Mouse (Mus musculus) adipocyte (in vitro differentiated cells): Measurements from ENCODE around the gene Kynu.

Source experiments
- DNase-seq: peaks from one replicate; pipeline ENCODE4 v3.0.0-alpha.2; 2016; ENCODE audit warnings: low spot score

The Kynu gene

GRCm38 (mm10) chr2:43669588-43669987, 114.5 kb downstream of the Kynu start:
- DNase-seq = no peak

DNA sequence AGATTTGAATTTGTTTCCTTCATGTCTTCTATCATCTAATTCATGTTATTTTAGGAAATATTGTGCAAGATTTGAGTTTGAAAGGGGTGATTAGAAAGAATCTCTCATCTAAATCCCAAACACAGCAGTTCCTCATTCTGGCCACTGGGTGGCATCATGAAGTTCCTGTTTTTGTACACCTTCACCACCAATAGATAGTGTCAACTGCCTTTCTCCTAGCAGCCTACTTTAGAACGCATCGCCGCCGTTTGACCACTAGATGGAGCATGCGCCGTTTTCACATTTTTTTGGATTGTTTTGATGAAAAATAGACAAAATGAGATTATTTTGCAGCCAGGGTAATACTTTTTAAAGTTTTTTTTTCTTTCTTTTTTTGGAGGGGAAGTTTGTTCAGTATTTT, 118.5 kb downstream of the Kynu start:
- DNase-seq = peak; percentile 73

DNA sequence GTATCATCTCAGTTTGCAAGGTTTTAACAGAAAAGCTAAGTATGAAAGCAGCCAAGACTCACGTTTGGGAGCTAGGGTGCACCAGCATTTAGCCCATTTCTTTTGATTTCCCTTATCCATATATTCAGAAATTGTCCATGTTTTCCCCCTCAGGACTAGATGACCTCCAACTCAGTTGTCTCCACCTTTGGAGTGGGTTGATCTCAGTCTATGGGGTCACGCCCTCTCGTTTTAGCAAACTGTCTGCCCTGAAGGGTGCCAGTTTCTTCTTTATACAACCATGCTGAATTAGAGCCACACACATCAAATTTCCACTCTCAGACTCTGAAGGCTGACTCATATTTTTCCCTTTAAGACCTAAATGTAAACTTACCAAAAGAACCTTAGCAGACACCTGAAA, 119.0 kb downstream of the Kynu start:
- no peak for DNase-seq

DNA sequence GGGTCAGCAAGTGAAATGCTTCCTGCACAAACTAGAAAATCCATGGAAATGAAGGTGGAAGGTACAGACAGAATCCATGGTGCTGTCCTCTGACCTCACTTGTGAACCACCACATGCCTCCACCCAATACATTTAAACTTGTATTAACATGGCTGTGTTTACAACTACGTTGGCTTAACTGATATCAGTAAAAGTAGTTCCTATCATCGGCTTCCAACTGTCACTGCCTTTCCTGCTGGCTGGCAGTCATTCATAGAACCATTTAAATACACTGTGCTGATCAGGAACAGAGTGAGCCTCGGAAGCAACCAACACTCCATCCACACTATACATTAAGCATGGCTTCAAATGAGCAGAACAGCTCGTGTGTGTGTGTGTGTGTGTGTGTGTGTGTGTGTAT, 120.1 kb downstream of the Kynu start:
- DNase-seq = no peak

DNA sequence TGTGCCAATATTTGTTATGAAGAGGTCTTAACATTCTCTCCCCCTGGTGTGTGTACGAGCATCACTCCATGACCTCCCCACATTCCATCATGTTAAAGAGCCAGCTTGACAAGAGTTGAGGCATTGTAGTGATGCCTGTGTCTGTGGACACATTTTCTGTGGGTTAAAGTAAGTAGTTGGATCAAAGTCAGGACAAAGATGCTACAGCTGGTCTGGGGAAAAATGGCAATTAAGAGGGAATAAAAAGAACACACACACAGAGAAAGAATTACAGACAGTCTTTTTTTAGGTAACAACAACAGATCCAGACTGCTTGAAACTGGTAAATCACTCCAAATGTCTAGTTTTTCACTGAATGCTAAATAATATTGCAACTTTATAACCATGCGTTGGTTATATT, 135.3 kb downstream of the Kynu start:
- no peak for DNase-seq

DNA sequence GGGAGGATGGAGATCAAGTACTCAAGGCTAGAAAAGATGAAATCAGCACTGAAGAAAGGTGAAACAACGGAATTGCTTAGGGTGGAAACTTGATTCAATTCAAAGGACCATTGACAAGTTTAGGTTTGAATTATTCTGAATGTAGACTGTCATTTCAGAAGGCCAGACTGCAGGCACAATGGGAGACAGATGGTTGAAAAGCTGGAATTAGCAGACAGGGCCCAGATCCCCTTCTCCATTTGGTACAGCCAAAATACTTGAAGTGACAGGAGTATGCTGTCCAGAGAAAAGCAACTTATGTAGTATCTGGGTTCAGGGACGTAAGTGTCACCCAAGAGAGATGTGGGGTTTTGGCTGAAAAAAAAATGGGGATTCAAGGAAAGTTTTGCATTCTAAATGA, 136.2 kb downstream of the Kynu start:
- DNase-seq = no peak

DNA sequence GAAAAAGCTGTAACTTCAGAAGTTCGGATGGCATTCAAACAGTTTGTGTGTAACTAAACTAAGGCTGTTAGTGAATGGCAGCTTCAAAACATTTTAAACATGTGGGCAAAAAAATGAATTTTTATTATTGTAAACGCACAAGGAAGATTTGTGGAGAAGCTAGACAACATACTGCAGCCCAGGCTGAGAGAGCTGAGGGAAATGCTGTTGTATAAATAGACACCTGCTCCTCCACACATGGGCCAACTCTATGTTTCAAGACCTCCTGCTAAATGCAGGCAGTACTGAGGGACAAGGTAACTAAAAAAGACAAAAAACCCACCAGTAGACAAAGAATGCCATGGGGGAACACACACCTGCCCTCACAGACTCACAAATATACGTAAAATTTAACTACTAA, 140.5 kb downstream of the Kynu start:
- DNase-seq = no peak

GRCm38 (mm10) chr2:43712611-43713138, 157.5 kb downstream of the Kynu start:
- no peak for DNase-seq

GRCm38 (mm10) chr2:43722446-43723103, 167.4 kb downstream of the Kynu start:
- peak; percentile 87 for DNase-seq

DNA sequence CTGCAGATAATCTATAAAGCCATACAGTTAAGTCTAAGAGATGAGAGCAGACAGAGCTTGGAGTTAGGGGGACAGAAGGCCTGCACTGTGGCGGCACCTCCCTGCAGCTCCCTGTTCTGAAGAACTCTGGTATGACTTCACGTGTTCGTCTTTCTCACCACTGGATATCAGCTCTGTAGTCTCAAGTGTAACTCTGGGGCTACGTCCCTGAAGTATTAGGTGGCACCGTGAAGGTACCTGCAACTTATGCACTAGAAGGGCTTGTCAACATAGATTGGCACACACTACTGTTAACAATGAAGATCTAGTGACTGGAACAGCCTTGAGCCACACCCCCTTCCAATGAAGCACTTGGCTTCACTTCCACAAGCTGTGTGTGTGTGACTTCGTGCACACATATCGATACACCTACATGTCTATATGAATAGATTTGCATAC, 168.0 kb downstream of the Kynu start:
- DNase-seq = no peak

DNA sequence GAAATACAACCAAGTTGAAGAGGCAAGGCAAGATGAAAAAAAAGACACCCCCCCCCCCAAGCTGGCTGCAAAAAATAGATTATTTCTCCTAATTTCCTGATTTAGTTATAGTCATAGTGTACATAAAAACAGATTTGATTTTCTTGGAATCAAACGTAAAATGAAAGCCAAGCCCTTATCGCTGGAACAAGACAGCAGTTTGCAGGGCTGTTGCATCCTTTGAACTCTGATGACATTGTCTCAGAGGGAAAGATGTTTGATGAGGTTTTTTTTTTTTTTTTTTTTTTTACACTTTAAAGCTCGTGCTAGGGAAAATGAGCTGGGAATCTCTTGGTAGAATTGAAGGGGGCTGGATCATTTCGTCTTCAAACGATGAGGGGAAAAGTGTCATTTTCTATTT, 172.1 kb downstream of the Kynu start:
- DNase-seq = no peak

DNA sequence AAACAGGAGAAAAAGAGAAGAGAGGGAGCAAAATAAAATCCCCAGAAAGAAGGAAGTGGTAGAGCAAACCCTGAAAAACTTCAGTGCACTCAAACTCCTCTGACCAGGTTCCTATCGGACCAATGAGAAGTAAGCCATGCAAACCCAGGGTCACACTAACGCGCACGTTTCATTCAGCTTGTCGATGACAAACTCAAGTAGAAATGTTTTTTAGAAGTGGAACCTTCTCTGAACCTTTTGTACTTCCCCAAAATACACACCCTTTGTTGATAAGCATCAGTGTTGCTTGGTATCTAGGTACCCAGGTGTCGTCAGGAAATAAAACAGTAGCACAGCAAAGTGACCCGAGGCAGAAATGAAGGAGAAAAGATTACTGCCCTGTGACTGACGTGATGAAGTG, 172.6 kb downstream of the Kynu start:
- no peak for DNase-seq

DNA sequence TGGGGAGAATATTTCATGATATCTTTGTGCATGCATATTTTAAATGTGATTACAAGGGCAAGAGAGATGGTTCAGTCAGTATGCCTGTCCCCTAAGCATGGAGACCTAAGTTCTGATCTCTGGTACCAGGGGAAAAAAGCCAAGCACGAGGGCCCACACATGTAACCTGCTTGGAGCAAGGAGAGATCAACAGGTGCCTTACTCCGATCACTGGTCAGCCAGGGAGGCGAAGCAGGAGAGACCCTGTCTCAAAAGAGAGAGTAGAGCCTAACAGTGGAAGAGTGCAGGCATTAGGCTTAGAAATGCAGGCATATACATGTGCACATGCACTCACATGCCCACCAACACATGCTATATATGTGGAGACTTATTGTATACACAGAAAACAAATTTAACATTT, 173.7 kb downstream of the Kynu start:
- DNase-seq = no peak
